ENCODE assay signal across 1 mouse cellular context in genomic region chr17:26070136-26070535, GRCm38 (mm10).
A peak's percentile ranks its signal among the peaks of the same experiment; 100 is the strongest.
TF ChIP-seq lines count a peak whose summit lies in the region.

No protein-coding gene starts in this region.

TF ChIP-seq in MEL, 35 proteins besides CTCF, POLR2A, EP300 and RAD21 (continued from another document):
- TF ChIP-seq KAT2A (conservative IDR thresholded peaks at IDR 0.05; ENCODE audit: low read depth, low read length) (no peak), CHD1 (IDR thresholded peaks at IDR 0.05; ENCODE audit: low read depth, low read length) (no peak), CHD2 (IDR thresholded peaks at IDR 0.05; ENCODE audit: low read length) (no peak), ZNF384 (IDR thresholded peaks at IDR 0.05; ENCODE audit: low read depth, low read length) (no peak), UBTF (IDR thresholded peaks at IDR 0.05; ENCODE audit: borderline replicate concordance, insufficient read depth, low read depth, low read length) (no peak), ETS1 (IDR thresholded peaks at IDR 0.05; ENCODE audit: low read depth, low read length) (no peak), RCOR1 (IDR thresholded peaks at IDR 0.05; ENCODE audit: low read depth, low read length) (0 out of 2 replicates have a peak, but pooled peaks have one; percentile 12), POLR2AphosphoS2 (IDR thresholded peaks at IDR 0.05; ENCODE audit: low read length) (no peak), MXI1 (IDR thresholded peaks at IDR 0.05; ENCODE audit: low read depth, low read length) (no peak), SIN3A (IDR thresholded peaks at IDR 0.05; ENCODE audit: low read length) (no peak), JUND (IDR thresholded peaks at IDR 0.05; ENCODE audit: low read depth, low read length) (no peak), HCFC1 (IDR thresholded peaks at IDR 0.05; ENCODE audit: low read depth, low read length) (no peak; the same call in 1 of the 2 replicates), MYB (IDR thresholded peaks at IDR 0.05; ENCODE audit: low read depth, low read length) (no peak), ZMIZ1 (IDR thresholded peaks at IDR 0.05; ENCODE audit: low read depth, low read length) (no peak), GATA1 (IDR thresholded peaks at IDR 0.05; ENCODE audit: low read depth, low read length) (peak; percentile 34; the same call in 1 of the 2 replicates)
